Mouse (Mus musculus) T-cell, adult 2 months (primary cell): ENCODE results near the gene Egfl8.
A peak's percentile ranks its signal among the peaks of the same experiment; 100 is the strongest.

ENCODE experiments used
- DNase-seq: peaks from one replicate; pipeline ENCODE4 v3.0.0; 2022; ENCODE audit warnings: low spot score

The Egfl8 gene

GRCm38 (mm10) chr17:34627943-34628643, 12.3 kb upstream of the Egfl8 start, which contains the start of gene Ppt2:
TSS of gene Ppt2 (minus strand) at chr17:34628510.
- peak; percentile 21 for DNase-seq

GRCm38 (mm10) chr17:34627093-34627942, 11.5 kb upstream of the Egfl8 start:
- peak; percentile 86 for DNase-seq

GRCm38 (mm10) chr17:34626773-34627092, 11.0 kb upstream of the Egfl8 start:
- no peak for DNase-seq

- no peak for DNase-seq
These were observed 10.4 kb upstream of the Egfl8 start for GRCm38 (mm10) chr17:34626062-34626772.

GRCm38 (mm10) chr17:34624981-34625380, 9.2 kb upstream of the Egfl8 start:
- no peak for DNase-seq

- DNase-seq = no peak
These were observed 7.4 kb upstream of the Egfl8 start for GRCm38 (mm10) chr17:34623161-34623560.

GRCm38 (mm10) chr17:34621006-34621405, 5.2 kb upstream of the Egfl8 start:
- DNase-seq = no peak

GRCm38 (mm10) chr17:34618999-34619398, 3.2 kb upstream of the Egfl8 start:
- DNase-seq = peak; percentile 81

- DNase-seq = no peak
These were observed 1.9 kb downstream of the Egfl8 start for GRCm38 (mm10) chr17:34613830-34614229.

GRCm38 (mm10) chr17:34613054-34613645, 2.6 kb downstream of the Egfl8 start:
- no peak for DNase-seq

GRCm38 (mm10) chr17:34611050-34611449, 4.7 kb downstream of the Egfl8 start:
- no peak for DNase-seq

- no peak for DNase-seq
These were observed 7.8 kb downstream of the Egfl8 start for GRCm38 (mm10) chr17:34607997-34608396.

GRCm38 (mm10) chr17:34606186-34607039, 9.4 kb downstream of the Egfl8 start:
- DNase-seq = peak; percentile 40

- DNase-seq = peak; percentile 88
These were observed 10.2 kb downstream of the Egfl8 start for GRCm38 (mm10) chr17:34605609-34606008.

GRCm38 (mm10) chr17:34604511-34605237, 11.1 kb downstream of the Egfl8 start:
- no peak for DNase-seq

GRCm38 (mm10) chr17:34604061-34604508, 11.7 kb downstream of the Egfl8 start, which contains the start of gene Agpat1:
TSS of gene Agpat1 (plus strand) at chr17:34604262.
- DNase-seq = peak; percentile 98

GRCm38 (mm10) chr17:34603375-34604060, 12.3 kb downstream of the Egfl8 start, which contains the start of gene Rnf5:
TSS of gene Rnf5 (minus strand) at chr17:34603690.
- peak; percentile 99 for DNase-seq

- no peak for DNase-seq
These were observed 14.0 kb downstream of the Egfl8 start for GRCm38 (mm10) chr17:34601796-34602195.

GRCm38 (mm10) chr17:34599891-34600290, 15.9 kb downstream of the Egfl8 start:
- DNase-seq = no peak
